Mouse (Mus musculus): ENCODE results near the gene Entpd1.

Entpd1 gene

DNA sequence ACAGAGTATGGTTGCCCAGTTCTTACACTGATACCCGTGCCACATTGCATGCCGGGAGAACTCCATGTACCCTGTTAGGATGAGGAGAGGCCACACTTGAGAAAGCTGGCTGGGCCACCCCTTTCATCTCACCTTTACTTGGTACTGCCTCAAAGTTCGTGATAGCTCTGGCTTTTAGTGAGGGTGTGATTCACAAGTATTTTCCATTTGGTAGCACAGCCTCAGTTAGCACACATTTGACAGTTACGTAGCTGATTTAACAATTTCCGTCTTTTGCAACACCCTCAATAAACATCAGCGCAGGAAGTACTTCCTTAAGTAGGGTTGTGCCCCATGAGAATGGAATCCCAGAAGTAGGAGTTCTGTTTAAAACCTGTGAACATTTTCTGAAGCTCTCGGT is 53.6 kb downstream of the Entpd1 start:
- DNase-seq (ENCODE audit: low spot score in 2 of 2) = no peak

DNA sequence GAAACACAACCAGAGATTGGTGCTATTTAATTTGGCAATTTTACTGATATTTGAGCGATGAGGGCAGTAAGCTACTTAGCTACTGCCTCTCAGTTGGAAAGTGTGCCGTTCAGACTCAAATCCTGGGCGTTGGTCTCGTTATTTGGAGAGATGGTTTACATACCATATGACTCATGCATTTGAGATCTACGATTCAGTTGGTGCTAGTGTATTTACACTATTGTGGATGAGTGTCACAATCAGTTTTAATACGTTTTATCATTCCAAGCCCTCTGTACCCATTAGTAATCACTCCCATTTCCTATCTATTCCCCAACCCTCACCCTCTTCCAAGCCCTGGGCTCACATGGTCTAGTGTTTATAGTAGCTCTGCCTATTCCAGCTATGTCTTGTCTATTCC is 54.9 kb downstream of the Entpd1 start:
- no peak for DNase-seq (ENCODE audit: low spot score in 2 of 2)

DNA sequence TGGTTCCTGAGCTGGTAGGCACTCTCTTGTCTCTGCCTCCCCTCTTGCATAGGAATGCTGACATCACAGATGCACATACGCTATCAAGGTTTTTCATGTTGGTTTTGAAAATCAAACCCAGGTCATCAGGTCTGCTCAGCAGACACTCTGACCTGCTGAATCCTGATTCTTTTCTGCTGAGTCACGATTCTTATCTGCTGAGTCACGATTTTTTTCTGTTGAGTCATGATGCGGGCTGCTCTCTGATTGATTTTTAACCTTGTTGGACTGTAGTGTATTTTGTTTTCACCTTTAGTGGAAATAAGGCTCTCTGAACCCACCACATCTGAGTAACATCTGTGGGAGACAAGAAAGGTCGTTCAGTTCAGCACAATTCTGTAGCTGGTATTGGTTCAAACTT is 63.2 kb downstream of the Entpd1 start:
- no peak for DNase-seq (ENCODE audit: low spot score in 2 of 2)

DNA sequence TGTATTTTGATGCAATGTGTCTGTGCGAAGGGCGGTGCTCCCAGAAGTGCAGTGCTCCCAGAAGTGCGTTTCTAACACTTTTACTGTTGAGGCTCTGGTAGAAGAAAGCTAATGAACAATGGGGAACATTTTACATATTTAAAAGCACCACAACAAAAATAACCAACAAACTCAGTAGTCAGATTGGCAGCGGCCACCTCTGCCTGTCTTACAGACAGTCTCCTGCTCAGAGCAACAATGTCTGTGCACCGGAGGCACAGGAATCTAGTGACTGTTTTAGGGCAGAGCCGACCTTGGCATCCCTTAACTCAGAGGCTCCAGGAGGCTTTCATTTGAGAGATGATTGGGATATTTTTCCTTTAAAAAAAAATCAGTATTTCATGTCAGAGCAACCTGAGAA is 65.9 kb downstream of the Entpd1 start:
- DNase-seq (ENCODE audit: low spot score in 2 of 2) = no peak

DNA sequence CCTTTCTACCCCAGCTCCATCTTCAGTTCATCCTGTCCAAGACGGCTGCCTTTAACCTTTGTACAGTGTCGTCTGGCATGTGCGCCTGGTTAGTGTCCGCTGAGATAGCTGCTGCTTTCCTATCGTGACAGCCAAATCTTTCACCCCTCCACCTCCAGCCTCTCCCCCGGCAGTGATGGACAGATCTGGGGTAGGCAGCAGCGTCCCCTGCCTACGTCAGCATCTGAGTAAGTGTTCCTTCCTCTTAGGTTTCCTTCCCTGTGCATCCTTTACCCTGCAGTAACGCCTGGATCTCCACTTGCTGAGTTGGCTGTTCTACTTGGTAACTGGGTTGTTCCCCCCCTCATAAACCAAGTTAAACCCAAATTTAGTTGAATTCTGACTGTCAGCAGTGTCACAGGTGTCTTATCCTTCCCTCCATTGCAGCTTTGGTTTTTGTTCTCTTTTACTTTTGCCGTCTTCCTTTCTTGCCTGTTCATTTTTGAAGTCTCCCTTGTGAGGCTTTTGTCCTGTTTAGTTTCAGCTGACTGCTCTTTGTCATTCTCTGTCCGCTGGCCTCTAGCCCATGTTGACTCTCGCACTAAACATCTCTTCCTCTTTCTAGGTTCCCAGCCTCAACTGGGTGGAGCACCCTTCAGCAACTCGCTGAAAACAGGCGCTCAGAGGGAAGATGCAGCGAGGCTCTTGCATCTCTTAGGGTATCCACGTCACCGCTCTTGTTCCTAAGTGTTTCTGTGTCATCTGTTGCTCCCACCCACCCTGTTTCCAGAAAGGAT is 66.6 kb downstream of the Entpd1 start:
- no peak for DNase-seq (ENCODE audit: low spot score in 2 of 2)

DNA sequence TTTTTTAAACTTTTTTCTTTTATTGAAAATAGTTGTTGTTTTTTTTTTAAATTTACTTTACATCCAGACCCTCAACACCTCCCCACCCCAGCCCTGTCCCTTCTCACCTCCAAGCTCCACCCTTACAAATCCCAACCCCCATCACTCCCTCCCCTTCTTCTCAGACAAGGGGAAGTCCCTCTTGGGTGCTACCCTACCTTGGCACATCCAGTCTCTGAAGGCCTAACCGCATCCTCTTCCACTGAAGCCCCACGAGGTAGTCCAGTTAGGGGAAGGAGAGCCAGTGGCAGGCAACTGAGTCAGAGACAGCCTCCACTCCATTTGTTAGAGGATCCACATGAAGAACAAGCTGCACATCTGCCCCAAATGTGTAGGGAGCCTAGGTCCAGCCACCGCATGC is 67.5 kb downstream of the Entpd1 start:
- no peak for DNase-seq (ENCODE audit: low spot score in 2 of 2)

DNA sequence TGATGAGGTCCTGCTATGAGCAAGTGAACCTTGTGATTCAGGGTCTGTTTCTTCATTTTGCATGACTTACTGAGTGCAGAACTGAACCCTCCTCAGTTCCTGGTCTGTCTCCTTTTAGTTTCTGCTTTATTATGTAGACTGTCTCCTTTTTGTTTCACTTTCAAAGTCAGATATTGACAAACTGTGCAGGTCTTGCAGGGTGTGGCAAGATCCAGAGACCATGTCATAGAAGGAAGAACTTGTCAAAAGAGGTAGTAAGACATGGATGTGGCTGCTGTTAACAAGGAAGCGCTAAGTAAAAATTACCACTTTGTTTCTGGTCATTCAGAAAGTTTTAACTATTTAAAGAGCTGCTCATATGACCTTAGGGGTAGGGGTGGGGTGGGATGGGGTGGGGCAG is 72.0 kb downstream of the Entpd1 start:
- no peak for DNase-seq (ENCODE audit: low spot score in 2 of 2)

DNA sequence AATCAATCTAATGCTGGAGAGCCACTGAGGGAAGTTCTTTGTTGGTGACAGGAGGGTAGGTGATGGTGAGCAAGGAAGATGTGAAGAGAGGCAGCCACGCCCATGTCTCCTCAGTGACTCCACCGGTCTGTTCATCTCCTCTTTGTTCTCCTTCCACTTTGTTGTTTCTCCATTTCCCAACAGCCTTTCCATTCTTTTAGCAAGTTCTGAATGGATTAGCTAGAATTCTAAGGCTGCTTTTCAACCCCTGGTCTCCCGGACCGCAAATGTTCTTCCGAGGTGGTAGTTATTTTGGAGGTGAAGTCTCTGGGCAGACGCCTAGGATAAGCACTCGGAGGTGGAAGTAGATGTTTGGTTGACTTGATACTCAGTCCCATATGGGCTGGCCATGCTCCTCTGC is 72.4 kb downstream of the Entpd1 start:
- DNase-seq (ENCODE audit: low spot score in 2 of 2) = no peak

- DNase-seq (ENCODE audit: low spot score in 2 of 2) = no peak
These were observed 75.2 kb downstream of the Entpd1 start for GRCm38 (mm10) chr19:40687291-40687927.

GRCm38 (mm10) chr19:40693201-40693600 is 81.0 kb downstream of the Entpd1 start:
- DNase-seq (ENCODE audit: low spot score in 2 of 2) = no peak

DNA sequence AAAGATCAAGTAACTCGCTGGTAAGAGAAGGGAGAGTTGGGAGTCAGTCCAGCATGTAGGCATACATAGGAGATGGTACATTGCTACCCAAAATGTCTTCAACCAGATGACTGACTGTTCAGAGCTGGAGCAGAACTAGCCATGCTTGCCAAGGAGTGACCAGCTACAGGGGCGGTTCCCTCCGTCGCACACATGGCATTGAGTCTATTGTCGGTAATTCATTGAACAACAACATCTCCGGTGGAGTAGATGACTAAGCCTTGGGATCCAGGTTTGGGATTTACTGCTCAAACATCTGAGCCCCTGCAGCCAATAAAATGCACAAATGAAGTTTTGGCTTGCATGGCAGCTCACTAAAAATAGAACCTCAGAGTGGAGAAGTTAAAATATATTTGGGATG is 84.0 kb downstream of the Entpd1 start:
- no peak for DNase-seq (ENCODE audit: low spot score in 2 of 2)

GRCm38 (mm10) chr19:40698103-40698853 is 86.1 kb downstream of the Entpd1 start:
- no peak for DNase-seq (ENCODE audit: low spot score in 2 of 2)

DNA sequence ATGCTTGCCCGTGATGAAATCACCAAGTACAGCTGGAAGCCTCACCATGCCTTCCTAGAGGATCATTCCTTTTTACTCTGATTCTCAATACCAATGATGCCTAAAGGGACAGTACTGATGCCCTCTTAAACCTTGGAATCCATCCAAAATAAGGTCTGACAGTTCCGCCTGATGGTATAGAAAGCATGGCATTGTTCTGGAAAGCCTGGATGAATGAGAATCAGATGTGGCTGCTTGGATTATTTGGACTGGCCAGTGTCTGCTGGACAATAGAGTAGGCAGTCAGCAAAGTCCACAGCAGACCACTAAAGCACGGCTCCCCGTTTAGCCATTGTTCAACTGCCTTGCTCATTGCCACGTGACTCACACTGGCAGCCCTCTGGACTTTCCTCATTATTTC is 87.7 kb downstream of the Entpd1 start:
- no peak for DNase-seq (ENCODE audit: low spot score in 2 of 2)

- DNase-seq (ENCODE audit: low spot score in 2 of 2) = peak; percentile 78 to 79
These were observed 90.2 kb downstream of the Entpd1 start for GRCm38 (mm10) chr19:40702406-40702805.

- peak in 1 of 2 experiments; percentile 42 for DNase-seq (ENCODE audit: low spot score in 2 of 2)
These were observed 100.9 kb downstream of the Entpd1 start for GRCm38 (mm10) chr19:40712889-40713628.

DNA sequence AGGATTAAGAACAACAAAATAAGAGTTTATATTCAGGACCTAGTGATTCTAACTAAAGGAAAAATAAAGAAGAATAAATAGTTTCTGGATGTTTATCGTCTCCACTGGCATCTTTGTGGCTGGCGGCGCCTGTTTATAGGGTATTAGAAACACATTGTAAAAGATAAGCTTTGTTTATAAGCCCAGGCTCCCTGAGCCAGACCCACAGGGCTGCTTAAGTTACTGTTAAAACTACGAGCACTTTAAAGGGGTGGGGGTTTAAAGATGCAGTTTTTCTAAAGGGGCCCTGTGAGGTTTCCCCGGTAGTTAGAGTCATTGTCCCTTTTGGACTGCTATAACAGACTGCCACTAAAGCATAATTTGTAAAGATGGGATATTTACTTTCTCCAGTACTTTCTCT is 102.5 kb downstream of the Entpd1 start:
- DNase-seq (ENCODE audit: low spot score in 2 of 2) = no peak

DNA sequence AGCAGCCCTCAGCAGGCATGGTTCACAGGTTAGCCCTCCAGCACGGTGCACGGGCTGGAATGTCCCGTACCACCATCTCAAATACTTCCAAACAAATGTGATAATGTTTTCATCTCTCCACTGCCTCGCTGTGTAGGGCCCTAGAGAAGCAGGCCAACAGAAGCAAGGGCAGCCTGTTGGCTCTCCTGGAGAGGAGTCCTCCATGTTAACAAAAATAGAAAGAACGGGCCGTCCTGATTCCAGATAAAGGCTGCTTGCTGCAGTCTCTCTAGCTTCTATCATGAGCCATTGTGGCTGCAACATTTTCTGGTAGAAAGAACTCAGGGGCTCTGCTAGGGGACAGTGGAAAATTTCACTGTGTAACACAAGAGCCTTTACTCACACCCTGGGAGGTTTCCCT is 104.8 kb downstream of the Entpd1 start:
- no peak for DNase-seq (ENCODE audit: low spot score in 2 of 2)

DNA sequence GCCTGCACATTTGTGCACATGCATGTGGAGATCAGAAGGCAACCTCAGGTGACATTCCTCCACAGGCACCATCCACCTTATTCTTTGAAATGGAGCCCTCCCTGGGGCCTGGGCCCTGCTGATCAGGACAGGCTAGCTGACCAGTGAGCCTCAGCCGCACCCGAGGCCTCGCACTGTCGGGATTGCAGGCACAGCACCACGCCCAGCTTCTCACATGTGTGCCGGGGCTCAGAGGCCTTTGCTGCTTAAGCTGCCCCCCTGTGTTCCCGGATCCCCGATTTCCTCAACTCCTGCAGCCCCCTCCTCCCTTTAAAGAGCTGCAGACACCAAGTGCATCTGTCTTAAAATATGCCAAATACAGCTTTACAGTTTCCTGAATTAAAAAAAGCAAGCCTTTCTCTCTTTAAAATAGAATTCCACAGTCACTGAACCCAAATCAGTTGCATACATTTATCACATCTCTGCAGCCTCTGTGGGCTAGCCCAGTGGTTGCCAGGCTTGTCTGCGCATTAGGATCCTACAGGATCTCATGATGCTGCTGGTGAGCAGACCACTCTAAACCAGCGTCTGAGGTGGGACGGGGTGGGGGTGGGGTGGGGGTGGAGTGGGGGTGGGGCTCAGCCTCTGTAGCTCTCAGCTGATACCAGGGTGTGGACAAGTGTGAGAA is 107.4 kb downstream of the Entpd1 start:
- DNase-seq (ENCODE audit: low spot score in 2 of 2) = peak in 1 of 2 experiments; percentile 29

- DNase-seq (ENCODE audit: low spot score in 2 of 2) = no peak
These were observed 108.2 kb downstream of the Entpd1 start for GRCm38 (mm10) chr19:40720381-40720780.

DNA sequence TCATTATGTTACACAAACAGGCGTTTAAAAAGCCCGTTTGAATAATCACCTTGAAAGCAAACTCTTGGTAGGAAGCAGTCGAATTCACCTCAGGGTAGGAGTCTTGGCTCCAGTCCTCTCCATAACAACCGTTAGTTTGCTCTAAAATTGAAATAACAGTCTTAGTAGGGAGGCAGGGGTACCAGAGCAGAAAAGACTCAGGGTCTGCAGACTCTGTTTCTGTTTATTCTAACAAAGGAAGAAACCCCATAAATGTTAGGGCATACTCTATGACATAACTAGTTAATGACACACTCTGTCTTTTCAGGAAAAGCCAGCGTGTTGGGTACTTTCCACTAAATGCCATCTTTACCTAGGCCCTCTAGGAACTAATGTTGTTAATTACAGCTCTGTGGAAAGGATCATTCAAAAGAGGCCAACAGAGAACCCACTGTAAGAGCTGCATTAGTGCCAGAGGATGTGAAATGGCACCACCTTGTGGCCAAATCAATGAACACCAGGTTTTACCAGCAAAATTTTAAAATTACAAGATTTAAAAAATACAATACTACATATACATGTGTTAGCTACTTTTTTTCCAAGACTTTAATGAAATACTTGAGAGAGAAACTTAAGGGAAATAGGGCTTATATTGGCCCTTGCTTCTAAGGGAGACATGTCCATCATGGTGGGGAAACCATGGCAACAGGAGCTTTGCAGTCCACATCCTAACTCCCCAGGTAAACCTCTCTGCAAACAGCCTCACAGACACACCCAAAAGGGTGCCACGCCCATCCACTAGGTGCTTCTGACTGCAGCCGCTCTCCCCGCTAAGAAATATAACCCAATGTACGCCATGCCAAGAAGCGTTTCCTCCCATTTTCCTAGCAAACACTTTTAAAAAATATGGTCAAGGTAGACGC is 110.2 kb downstream of the Entpd1 start:
- DNase-seq (ENCODE audit: low spot score in 2 of 2) = peak in 1 of 2 experiments; percentile 75

All from frontal cortex, postnatal 36 days (tissue).